Mouse (Mus musculus) embryonic facial prominence, embryonic 14.5 days (tissue): ENCODE measurements at regions not wholly inside any gene's neighbourhood (a gene's known extent, or its start where the extent isn't known, plus 50 kb on each side); places are given as distances from the start of the nearest gene placed in this dataset.

ENCODE experiments used
- ATAC-seq: fragments of 200-750 bp; cut with Nextera tagmentation; 2 replicates; pipeline ENCODE4 v1.8.0; 2017; ENCODE audit warnings: low read depth, moderate number of reproducible peaks, moderate TSS enrichment
- DNase-seq: peaks from one replicate; pipeline ENCODE4 v3.0.0-alpha.2; 2015; ENCODE audit warnings: low spot score
- H3K27ac ChIP-seq: fragments of 300-500 bp; sonication (generic); replicated peaks from 2 replicates; pipeline ENCODE4 v1.5.1; 2014; ENCODE audit warnings: low read depth, mild to moderate bottlenecking, low read length, moderate library complexity
- H3K27me3 ChIP-seq: fragments of 300-500 bp; sonication (generic); replicated peaks from 2 replicates; pipeline ENCODE4 v1.6.1; 2014; ENCODE audit warnings: low read length; ENCODE audit not compliant: control insufficient read depth, insufficient read depth
- H3K36me3 ChIP-seq: fragments of 300-500 bp; sonication (generic); 2 replicates; pipeline ENCODE4 v1.6.1; 2014; ENCODE audit warnings: low read length, mixed read lengths; ENCODE audit not compliant: control insufficient read depth, insufficient read depth
- H3K4me1 ChIP-seq: fragments of 300-500 bp; sonication (generic); 2 replicates; pipeline ENCODE4 v1.6.1; 2014; ENCODE audit warnings: antibody characterized with exemption, low read length; ENCODE audit not compliant: control insufficient read depth, insufficient read depth
- H3K4me2 ChIP-seq: fragments of 300-500 bp; sonication (generic); 2 replicates; pipeline ENCODE4 v1.6.1; 2014; ENCODE audit warnings: low read depth, mild to moderate bottlenecking, low read length, moderate library complexity, mixed read lengths
- H3K4me3 ChIP-seq: fragments of 300-500 bp; sonication (generic); 2 replicates; pipeline ENCODE4 v1.5.1; 2014; ENCODE audit warnings: low read depth, mild to moderate bottlenecking, low read length
- H3K9ac ChIP-seq: fragments of 300-500 bp; sonication (generic); 2 replicates; pipeline ENCODE4 v1.6.1; 2014; ENCODE audit warnings: low read depth, mild to moderate bottlenecking, low read length, moderate library complexity, mixed read lengths
- H3K9me3 ChIP-seq: fragments of 300-500 bp; sonication (generic); 2 replicates; pipeline ENCODE4 v1.6.1; 2016; ENCODE audit warnings: low read length; ENCODE audit not compliant: control insufficient read depth
- WGBS: fragments of 180-500 bp; shearing (Covaris S2); extraction: QIAGEN DNeasy Blood & Tissue Kit; methylation state at CpG from one replicate; pipeline ENCODE4 v1.1.7; 2014; 5-methylcytosine and 5-hydroxymethylcytosine counted together

- WGBS = 31% methylated on average over 9 of the region's 9 CpGs
- H3K4me3 ChIP-seq = no peak overlapping the region
- DNase-seq (peak; percentile 83), ATAC-seq (peak; percentile 92)
- no peaks in the 10 kb centered on the region; the same call in 1 of the 2 replicates for H3K4me1 ChIP-seq
- no peak overlapping the region for H3K9ac ChIP-seq
- H3K9me3 ChIP-seq = no peaks in the 10 kb centered on the region
- no peaks in the 10 kb centered on the region for H3K36me3 ChIP-seq
- H3K27ac ChIP-seq = peak overlapping the region; percentile 1; the same call in 1 of the 2 replicates
- no peaks in the 10 kb centered on the region for H3K27me3 ChIP-seq
- H3K4me2 ChIP-seq = peak overlapping the region; percentile 26; the same call in 1 of the 2 replicates
Measured at GRCm38 (mm10) chr2:84186126-84186701, 195.9 kb downstream of the Gm13691 start.

GRCm38 (mm10) chr2:84187456-84187855 lies 197.1 kb downstream of the Gm13691 start:
- no peaks in the 10 kb centered on the region for H3K36me3 ChIP-seq
- no peaks in the 10 kb centered on the region; the same call in 1 of the 2 replicates for H3K4me1 ChIP-seq
- H3K27me3 ChIP-seq = no peaks in the 10 kb centered on the region
- 88% methylated on average over 4 of the region's 4 CpGs for WGBS
- no peak overlapping the region for H3K9ac ChIP-seq
- H3K27ac ChIP-seq = no peak overlapping the region
- no peaks in the 10 kb centered on the region for H3K9me3 ChIP-seq
- H3K4me2 ChIP-seq = no peak overlapping the region
- ATAC-seq (no peak), DNase-seq (no peak)
- no peak overlapping the region for H3K4me3 ChIP-seq

DNA sequence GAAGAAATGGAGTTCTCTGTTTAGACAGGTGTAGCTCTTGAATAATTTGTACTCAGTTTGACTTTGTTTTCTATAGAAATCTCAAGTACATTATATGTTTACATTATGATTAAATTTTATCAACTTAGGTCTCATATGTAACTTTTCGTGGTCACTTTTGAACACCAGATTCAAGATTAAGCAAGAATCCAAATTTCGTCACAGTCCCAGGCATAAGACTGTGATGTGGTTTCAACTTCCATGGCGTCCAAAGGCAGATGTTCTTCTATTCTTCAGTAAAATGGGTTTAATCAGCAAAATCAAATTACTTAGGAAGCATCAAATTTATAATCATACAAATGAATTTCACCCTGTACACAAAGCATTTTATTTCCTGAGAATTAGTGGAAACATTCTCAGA lies 198.9 kb downstream of the Gm13691 start:
- Histone ChIP-seq H3K4me1 (no peaks in the 10 kb centered on the region; the same call in 1 of the 2 replicates), H3K9me3 (no peaks in the 10 kb centered on the region), H3K4me3 (no peak overlapping the region), H3K27me3 (no peaks in the 10 kb centered on the region), H3K27ac (no peak overlapping the region), H3K9ac (no peak overlapping the region), H3K4me2 (no peak overlapping the region), H3K36me3 (no peaks in the 10 kb centered on the region)
- ATAC-seq = no peak
- WGBS = 67% methylated on average over 3 of the region's 3 CpGs
- no peak for DNase-seq

GRCm38 (mm10) chr2:84217116-84217515 lies 208.1 kb downstream of the Calcrl start:
- Histone ChIP-seq H3K9ac (no peak overlapping the region), H3K36me3 (no peaks in the 10 kb centered on the region), H3K4me1 (no peaks in the 10 kb centered on the region), H3K27me3 (no peaks in the 10 kb centered on the region), H3K4me2 (no peak overlapping the region), H3K9me3 (no peaks in the 10 kb centered on the region), H3K4me3 (no peak overlapping the region), H3K27ac (no peak overlapping the region)
- DNase-seq (no peak), ATAC-seq (no peak)
- 66% methylated on average over 1 of the region's 1 CpGs for WGBS

DNA sequence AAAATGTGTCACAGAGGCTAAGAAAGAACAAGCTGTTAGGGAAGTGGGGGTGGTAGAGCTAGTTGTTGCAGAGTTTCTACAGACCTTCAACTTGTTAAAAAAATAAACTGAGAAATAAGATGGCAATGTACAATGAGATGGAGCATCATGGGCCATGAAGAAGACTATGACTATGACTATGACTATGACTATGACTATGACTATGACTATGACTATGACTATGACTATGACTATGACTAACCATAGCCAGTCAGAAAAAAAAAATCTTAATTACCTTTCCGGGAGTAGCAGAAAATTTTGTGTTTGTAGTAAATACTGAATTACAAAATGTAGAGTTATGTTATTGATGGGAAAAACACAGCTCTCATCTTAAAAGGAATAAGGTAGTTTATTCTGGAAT lies 203.2 kb downstream of the Calcrl start:
- H3K4me3 ChIP-seq = no peak overlapping the region
- no peak for DNase-seq
- no peaks in the 10 kb centered on the region for H3K4me1 ChIP-seq
- no peaks in the 10 kb centered on the region for H3K9me3 ChIP-seq
- H3K36me3 ChIP-seq = no peaks in the 10 kb centered on the region
- H3K4me2 ChIP-seq = no peak overlapping the region
- ATAC-seq = no peak
- no peak overlapping the region for H3K27ac ChIP-seq
- no peak overlapping the region for H3K9ac ChIP-seq
- H3K27me3 ChIP-seq = no peaks in the 10 kb centered on the region
- WGBS = 79% methylated on average over 1 of the region's 1 CpGs

- peak overlapping the region; percentile 39; the same call in 1 of the 2 replicates for H3K27ac ChIP-seq
- no peak overlapping the region for H3K9ac ChIP-seq
- no peak overlapping the region for H3K4me3 ChIP-seq
- no peaks in the 10 kb centered on the region for H3K9me3 ChIP-seq
- H3K27me3 ChIP-seq = no peaks in the 10 kb centered on the region
- no peak overlapping the region for H3K4me2 ChIP-seq
- H3K36me3 ChIP-seq = no peaks in the 10 kb centered on the region
- WGBS = 78% methylated on average over 3 of the region's 3 CpGs
- no peaks in the 10 kb centered on the region for H3K4me1 ChIP-seq
- ATAC-seq = no peak
- DNase-seq = no peak
Measured at GRCm38 (mm10) chr2:84229777-84230176, 195.4 kb downstream of the Calcrl start.

DNA sequence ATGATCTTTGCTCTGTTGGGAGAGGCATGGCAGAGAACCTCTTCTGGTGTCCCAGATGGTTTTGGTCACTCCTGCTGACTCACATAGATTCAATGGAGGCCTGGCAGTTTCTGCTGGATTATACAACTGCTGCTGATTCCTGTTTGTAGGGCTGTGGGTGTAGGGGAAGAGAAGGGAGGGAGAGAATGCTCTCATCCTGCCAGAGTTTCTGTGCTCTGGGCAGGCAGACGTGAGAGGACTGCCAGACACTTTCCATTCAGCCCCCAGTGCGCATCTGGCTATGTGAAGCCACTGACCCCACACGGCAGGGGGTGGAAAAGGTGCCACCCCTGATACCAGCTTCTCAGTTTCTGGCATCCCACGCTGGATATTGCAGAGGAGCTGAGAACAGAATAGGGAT lies 189.6 kb downstream of the Calcrl start:
- no peak overlapping the region for H3K27ac ChIP-seq
- ATAC-seq (no peak), DNase-seq (no peak)
- H3K9me3 ChIP-seq = no peaks in the 10 kb centered on the region
- 81% methylated on average over 4 of the region's 4 CpGs for WGBS
- H3K36me3 ChIP-seq = no peaks in the 10 kb centered on the region
- no peaks in the 10 kb centered on the region for H3K4me1 ChIP-seq
- H3K4me3 ChIP-seq = no peak overlapping the region
- H3K4me2 ChIP-seq = no peak overlapping the region
- no peaks in the 10 kb centered on the region for H3K27me3 ChIP-seq
- H3K9ac ChIP-seq = no peak overlapping the region

DNA sequence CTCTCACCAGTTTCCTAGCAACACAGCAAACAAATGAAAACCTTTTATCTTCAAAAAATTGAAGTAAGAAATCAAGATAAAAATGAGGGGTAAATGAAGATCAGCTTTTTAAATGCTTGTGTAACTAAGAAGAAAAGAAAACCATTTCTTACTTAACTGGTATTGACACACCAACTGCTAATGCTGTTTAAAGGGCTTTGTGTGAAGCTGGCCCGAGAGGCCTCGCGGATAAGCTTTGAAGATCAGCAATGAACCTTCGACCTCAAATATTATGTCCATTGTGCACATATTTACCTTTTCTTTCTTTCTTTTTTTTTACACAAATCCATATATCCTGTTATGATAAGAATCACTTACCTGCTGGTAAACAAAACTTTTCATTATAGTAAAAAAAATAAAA lies 184.0 kb downstream of the Calcrl start:
- H3K27me3 ChIP-seq = no peaks in the 10 kb centered on the region
- no peaks in the 10 kb centered on the region for H3K4me1 ChIP-seq
- H3K4me2 ChIP-seq = no peak overlapping the region
- H3K9ac ChIP-seq = no peak overlapping the region
- ATAC-seq = no peak
- H3K36me3 ChIP-seq = no peaks in the 10 kb centered on the region
- no peak for DNase-seq
- H3K9me3 ChIP-seq = no peaks in the 10 kb centered on the region
- no peak overlapping the region for H3K27ac ChIP-seq
- WGBS = 52% methylated on average over 4 of the region's 4 CpGs
- no peak overlapping the region for H3K4me3 ChIP-seq

DNA sequence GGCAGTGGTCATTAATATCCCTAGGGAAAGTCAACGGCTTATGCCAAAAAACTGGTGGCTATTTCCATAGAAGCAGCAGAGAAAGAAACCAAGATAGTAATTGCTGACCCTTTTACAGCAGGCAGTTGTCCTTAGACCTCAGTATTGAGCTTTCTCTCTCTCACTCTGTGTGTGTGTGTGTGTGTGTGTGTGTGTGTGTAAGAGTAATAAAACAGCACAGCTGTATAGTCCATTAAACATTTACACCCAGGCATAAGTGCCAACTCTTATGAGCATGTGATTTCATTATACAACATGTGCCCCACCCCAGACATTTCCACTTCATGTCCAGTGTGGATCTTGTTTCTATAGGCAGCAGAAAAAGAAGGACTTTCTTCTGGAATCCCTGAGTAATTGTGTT lies 183.2 kb downstream of the Calcrl start:
- no peak for ATAC-seq

More for the DNA sequence above, 183.2 kb downstream of the Calcrl start:
- H3K36me3 ChIP-seq = no peaks in the 10 kb centered on the region
- no peaks in the 10 kb centered on the region for H3K9me3 ChIP-seq
- 28% methylated on average over 1 of the region's 1 CpGs for WGBS
- DNase-seq = no peak
- no peak overlapping the region for H3K27ac ChIP-seq
- no peak overlapping the region for H3K9ac ChIP-seq
- no peak overlapping the region for H3K4me3 ChIP-seq
- no peaks in the 10 kb centered on the region for H3K27me3 ChIP-seq
- no peak overlapping the region for H3K4me2 ChIP-seq
- H3K4me1 ChIP-seq = no peaks in the 10 kb centered on the region
